Mouse (Mus musculus): Measurements from ENCODE around the gene Gmpr2.

GRCm38 (mm10) chr14:55716884-55717283 is 45.1 kb downstream of the Gmpr2 start:
- no peak for TF ChIP-seq CTCF (IDR thresholded peaks at IDR 0.05; ENCODE audit: insufficient read depth, low read depth, low read length)
- TF ChIP-seq POLR2A (IDR thresholded peaks at IDR 0.05; ENCODE audit: insufficient read depth, low read depth, low read length): no peak
